Mouse (Mus musculus) frontal cortex, postnatal 10 days (tissue): Measurements from ENCODE around the gene Piwil4.

Source experiments
- DNase-seq, 2 experiments: peaks; one replicate each; pipeline ENCODE4 v3.0.0; 2022; ENCODE audit warnings: low spot score in 2 of 2, mixed read lengths in 1 of 2

The Piwil4 gene

GRCm38 (mm10) chr9:14740151-14740924 lies at the start of gene Piwil4:
TSS of gene Piwil4 (minus strand) at chr9:14740733.
- DNase-seq, result no peak

GRCm38 (mm10) chr9:14787356-14787755 lies 46.8 kb upstream of the Piwil4 start:
- DNase-seq, result no peak

- peak; percentile 88 to 91 for DNase-seq
Observed at GRCm38 (mm10) chr9:14784039-14785002, 43.8 kb upstream of the Piwil4 start, which contains the start of the genes Mre11a and Ankrd49. TSS of gene Mre11a (plus strand) at chr9:14784654. TSS of gene Ankrd49 (minus strand) at chr9:14784856.

- DNase-seq, result no peak
Observed at GRCm38 (mm10) chr9:14778341-14778740, 37.8 kb upstream of the Piwil4 start.

GRCm38 (mm10) chr9:14773813-14774212 lies 33.3 kb upstream of the Piwil4 start:
- DNase-seq, result no peak

- DNase-seq, result no peak
Observed at GRCm38 (mm10) chr9:14772074-14772473, 31.5 kb upstream of the Piwil4 start.

GRCm38 (mm10) chr9:14770803-14771471 lies 30.4 kb upstream of the Piwil4 start, which contains the start of gene 1700012B09Rik:
TSS of gene 1700012B09Rik (minus strand) at chr9:14771030.
- DNase-seq, result no peak

GRCm38 (mm10) chr9:14769811-14770210 lies 29.3 kb upstream of the Piwil4 start:
- DNase-seq, result no peak

- peak in 1 of 2 experiments; percentile 29 for DNase-seq
Observed at GRCm38 (mm10) chr9:14764765-14765164, 24.2 kb upstream of the Piwil4 start.

GRCm38 (mm10) chr9:14759261-14759660 lies 18.7 kb upstream of the Piwil4 start:
- no peak for DNase-seq

- DNase-seq, result no peak
Observed at GRCm38 (mm10) chr9:14758590-14758989, 18.1 kb upstream of the Piwil4 start.

- no peak for DNase-seq
Observed at GRCm38 (mm10) chr9:14754469-14754868, 13.9 kb upstream of the Piwil4 start.

- DNase-seq, result no peak
Observed at GRCm38 (mm10) chr9:14753947-14754346, 13.4 kb upstream of the Piwil4 start.

- DNase-seq, result peak in 1 of 2 experiments; percentile 17
Observed at GRCm38 (mm10) chr9:14752001-14752522, 11.5 kb upstream of the Piwil4 start, which contains the start of gene Fut4. TSS of gene Fut4 (minus strand) at chr9:14752393.

- DNase-seq, result peak in 1 of 2 experiments; percentile 19
Observed at GRCm38 (mm10) chr9:14751503-14752000, 11.0 kb upstream of the Piwil4 start.

GRCm38 (mm10) chr9:14750901-14751502 lies 10.5 kb upstream of the Piwil4 start:
- DNase-seq, result no peak

GRCm38 (mm10) chr9:14739498-14740150 lies 909 bp downstream of the Piwil4 start:
- no peak for DNase-seq

- DNase-seq, result no peak
Observed at GRCm38 (mm10) chr9:14730941-14731541, 9.5 kb downstream of the Piwil4 start.

GRCm38 (mm10) chr9:14728365-14728764 lies 12.2 kb downstream of the Piwil4 start:
- no peak for DNase-seq

- no peak for DNase-seq
Observed at GRCm38 (mm10) chr9:14726629-14727028, 13.9 kb downstream of the Piwil4 start.
